Mouse (Mus musculus): ENCODE measurements around the gene 4933424G06Rik. TPM values are rescaled to one million over a fixed set of nuclear protein-coding genes. Genes with fewer than 3 reads are reported as not detected.
A peak's percentile ranks its signal among the peaks of the same experiment; 100 is the strongest.

Gene 4933424G06Rik
- polyA plus RNA-seq, 1 experiment from 2014 or later: not detected

DNA sequence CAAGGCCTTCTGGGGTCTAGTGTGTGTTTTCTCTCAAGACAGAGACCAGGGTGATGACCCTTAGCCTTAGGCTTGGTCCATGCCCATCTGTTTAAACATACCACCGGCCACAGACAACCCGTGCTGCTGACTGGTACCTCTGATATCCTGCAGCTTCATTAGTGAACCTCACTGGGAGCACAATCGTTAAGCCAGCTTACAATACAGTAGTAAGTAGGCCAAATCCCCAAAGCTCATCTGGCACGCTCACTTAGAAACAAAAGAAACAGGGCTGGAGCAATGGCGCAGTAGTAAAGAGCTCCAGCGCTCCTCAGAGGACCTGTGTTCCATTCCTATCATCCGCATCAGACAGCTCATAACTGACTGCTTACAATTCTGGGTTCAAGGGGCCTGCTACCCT lies 29.1 kb upstream of the 4933424G06Rik start:
- Histone ChIP-seq H3K27me3 (replicated peaks; ENCODE audit: control insufficient read depth, insufficient read depth, low read length) (no peaks in the 10 kb centered on the region), H3K9ac (ENCODE audit: low read depth, low read length) (no peak overlapping the region), H3K36me3 (ENCODE audit: control insufficient read depth, insufficient read depth, low read length) (no peaks in the 10 kb centered on the region), H3K4me1 (replicated peaks; ENCODE audit: control insufficient read depth, insufficient read depth, low read length) (no peaks in the 10 kb centered on the region), H3K4me2 (no peak overlapping the region), H3K4me3 (ENCODE audit: low read depth, low read length) (no peak overlapping the region), H3K27ac (ENCODE audit: low read depth, low read length) (no peak overlapping the region), H3K9me3 (ENCODE audit: control insufficient read depth, low read length) (no peaks in the 10 kb centered on the region)
- DNase-seq (ENCODE audit: low spot score) (no peak), ATAC-seq (replicated peaks; ENCODE audit: low FRiP score) (no peak)
- 81% methylated on average over 7 of the region's 7 CpGs for WGBS

DNA sequence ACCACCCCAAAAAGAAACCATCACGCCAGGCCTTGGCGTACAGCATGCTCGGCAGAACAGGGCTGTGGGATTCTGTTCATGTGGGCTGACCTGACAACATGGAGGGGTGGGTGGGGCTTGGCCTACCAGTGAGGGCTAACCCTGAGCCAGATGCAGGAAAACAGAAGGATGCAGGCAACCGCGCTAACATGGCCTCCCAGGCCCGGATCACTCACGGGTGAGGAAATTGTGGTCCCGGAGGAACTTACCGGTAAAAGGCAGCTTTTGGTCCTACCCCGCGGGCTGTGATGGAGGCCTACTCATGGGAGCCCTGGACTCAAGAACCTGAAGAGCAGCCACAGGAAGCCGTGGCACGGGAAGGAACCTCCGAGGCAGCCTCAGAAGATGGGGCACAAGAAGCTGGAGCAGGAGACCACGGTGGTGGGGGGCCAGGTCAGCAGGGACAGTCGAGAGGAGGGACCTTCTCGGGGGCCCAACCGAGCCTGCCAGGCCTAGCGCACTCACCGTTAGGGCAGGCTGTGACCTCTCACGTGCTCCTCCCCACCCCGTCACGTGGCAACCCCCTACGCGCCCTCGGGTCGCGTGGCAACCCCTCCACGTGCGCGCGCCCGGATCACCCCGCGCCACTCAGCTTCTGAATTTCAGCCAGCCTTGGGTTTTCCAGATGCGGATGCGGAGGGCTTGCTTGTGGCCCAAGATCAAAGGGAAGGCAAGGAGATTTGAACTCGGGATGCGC lies 27.2 kb upstream of the 4933424G06Rik start, which contains the start of gene Fam178b:
TSS of gene Fam178b (minus strand) at position 564 of the 736 bp plus-strand sequence.
- Histone ChIP-seq H3K36me3 (ENCODE audit: control insufficient read depth, insufficient read depth, low read length) (no peaks in the 10 kb centered on the region), H3K4me1 (replicated peaks; ENCODE audit: control insufficient read depth, insufficient read depth, low read length) (no peaks in the 10 kb centered on the region), H3K9me3 (ENCODE audit: control insufficient read depth, low read length) (no peaks in the 10 kb centered on the region), H3K27ac (ENCODE audit: low read depth, low read length) (no peak within 1 kb of the TSS), H3K27me3 (replicated peaks; ENCODE audit: control insufficient read depth, insufficient read depth, low read length) (no peaks in the 10 kb centered on the region), H3K4me2 (no peak within 1 kb of the TSS), H3K4me3 (ENCODE audit: low read depth, low read length) (no peak within 1 kb of the TSS), H3K9ac (ENCODE audit: low read depth, low read length) (no peak within 1 kb of the TSS)
- ATAC-seq (replicated peaks; ENCODE audit: low FRiP score) (no peak), DNase-seq (ENCODE audit: low spot score) (no peak)
- WGBS: 90% methylated on average over 39 of the region's 39 CpGs

DNA sequence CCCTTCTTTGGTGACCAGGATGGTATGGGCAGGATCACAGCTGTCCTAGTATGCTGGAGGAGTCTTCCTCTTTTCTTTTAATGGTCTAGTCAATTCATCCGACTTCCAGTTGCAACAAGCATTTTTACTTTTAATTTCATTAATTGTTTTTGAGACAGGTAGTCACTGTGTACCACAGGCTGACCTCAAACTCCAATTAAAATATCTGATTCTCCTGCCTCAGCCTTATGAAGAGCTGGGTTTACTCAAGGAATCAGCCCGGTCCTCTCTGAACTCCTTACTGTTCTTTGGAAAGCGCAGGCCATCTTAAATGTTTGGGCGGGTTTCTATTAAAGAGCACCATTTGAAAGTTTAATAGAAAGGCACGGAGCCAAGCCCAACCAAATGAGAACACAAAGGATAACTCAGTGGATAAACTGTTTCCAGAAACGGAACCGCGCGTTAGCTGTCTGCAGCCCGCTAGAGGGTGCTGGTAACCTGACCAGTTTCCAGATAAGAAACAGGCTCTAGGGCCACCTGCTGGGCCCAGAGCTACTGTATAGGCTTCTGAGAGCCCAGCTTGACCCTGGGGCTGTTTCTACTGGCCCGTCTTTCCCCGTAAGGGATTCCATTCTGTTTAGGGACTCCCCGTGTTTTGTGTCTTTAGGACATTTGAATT lies 26.0 kb upstream of the 4933424G06Rik start:
- Histone ChIP-seq H3K4me2 (no peak overlapping the region), H3K4me3 (ENCODE audit: low read depth, low read length) (no peak overlapping the region), H3K27ac (ENCODE audit: low read depth, low read length) (no peak overlapping the region), H3K4me1 (replicated peaks; ENCODE audit: control insufficient read depth, insufficient read depth, low read length) (no peaks in the 10 kb centered on the region), H3K36me3 (ENCODE audit: control insufficient read depth, insufficient read depth, low read length) (no peaks in the 10 kb centered on the region), H3K9ac (ENCODE audit: low read depth, low read length) (no peak overlapping the region), H3K9me3 (ENCODE audit: control insufficient read depth, low read length) (no peaks in the 10 kb centered on the region), H3K27me3 (replicated peaks; ENCODE audit: control insufficient read depth, insufficient read depth, low read length) (no peaks in the 10 kb centered on the region)
- DNase-seq (ENCODE audit: low spot score) (peak; percentile 62), ATAC-seq (replicated peaks; ENCODE audit: low FRiP score) (peak; percentile 80)
- 12% methylated on average over 13 of the region's 13 CpGs for WGBS

- ATAC-seq (replicated peaks; ENCODE audit: low FRiP score): peak; percentile 24
- peaks cover 7% of the 10 kb centered on the region for H3K4me1 ChIP-seq (replicated peaks; ENCODE audit: control insufficient read depth, insufficient read depth, low read length)
Observed at GRCm38 (mm10) chr1:36690671-36691235, 19.2 kb upstream of the 4933424G06Rik start.

DNA sequence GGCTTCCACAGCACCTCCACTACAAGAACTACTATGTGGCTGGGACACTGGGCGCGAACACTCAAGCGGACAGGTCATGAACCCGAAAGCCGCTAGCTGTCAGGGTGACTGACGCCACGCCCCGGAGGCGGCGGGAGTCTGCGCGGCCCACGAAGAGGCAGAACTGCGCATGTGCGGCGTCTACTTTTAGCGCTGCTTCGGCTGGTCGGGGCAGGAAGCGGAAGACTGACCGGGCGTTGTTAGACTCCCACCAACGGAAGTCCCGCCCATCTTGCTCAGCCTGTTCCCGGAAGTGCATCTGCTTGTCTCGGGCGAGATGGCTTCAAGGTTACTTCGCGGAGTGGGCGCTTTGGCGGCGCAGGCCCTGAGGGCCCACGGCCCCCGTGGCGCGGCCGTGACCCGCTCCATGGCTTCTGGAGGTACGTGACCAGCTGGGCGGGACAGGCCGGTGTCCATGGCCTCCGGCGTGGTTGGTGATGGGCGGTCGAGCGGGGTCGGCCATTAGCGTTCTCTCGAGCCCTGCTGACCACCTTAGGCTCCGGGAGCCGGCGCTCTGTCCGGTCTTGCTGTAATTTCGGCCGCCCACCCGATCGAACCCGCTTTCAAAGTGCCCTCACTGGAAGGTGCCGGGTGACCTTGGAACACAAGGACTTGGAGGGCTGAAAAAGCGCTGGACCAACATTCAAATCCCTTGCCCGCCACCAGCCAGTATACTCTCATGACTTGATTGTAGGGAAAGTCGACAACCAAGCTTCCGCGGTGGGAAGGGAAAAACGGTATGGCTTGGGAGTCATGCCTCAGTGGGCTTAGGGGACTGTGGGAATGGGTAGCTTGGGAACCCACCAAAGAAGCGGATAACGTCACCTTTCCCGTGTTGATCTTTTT lies 18.4 kb upstream of the 4933424G06Rik start, which contains the start of gene Cox5b:
TSS of gene Cox5b (plus strand) at position 179 of the 885 bp plus-strand sequence.
- peak; percentile 95 for ATAC-seq (replicated peaks; ENCODE audit: low FRiP score)
- under 1% methylated on average over 65 of the region's 68 CpGs for WGBS
- peak within 1 kb of the TSS; percentile 93 for H3K4me3 ChIP-seq (ENCODE audit: low read depth, low read length)
- no peaks in the 10 kb centered on the region for H3K27me3 ChIP-seq (replicated peaks; ENCODE audit: control insufficient read depth, insufficient read depth, low read length)
- H3K9me3 ChIP-seq (ENCODE audit: control insufficient read depth, low read length): no peaks in the 10 kb centered on the region
- H3K9ac ChIP-seq (ENCODE audit: low read depth, low read length): peak within 1 kb of the TSS; percentile 90
- H3K27ac ChIP-seq (ENCODE audit: low read depth, low read length): peak within 1 kb of the TSS; percentile 66; the same call in 1 of the 2 replicates
- H3K36me3 ChIP-seq (ENCODE audit: control insufficient read depth, insufficient read depth, low read length): peaks cover 9% of the 10 kb centered on the region
- H3K4me2 ChIP-seq: peak within 1 kb of the TSS; percentile 93
- peaks cover 7% of the 10 kb centered on the region for H3K4me1 ChIP-seq (replicated peaks; ENCODE audit: control insufficient read depth, insufficient read depth, low read length)
- DNase-seq (ENCODE audit: low spot score): peak; percentile 97

More at GRCm38 (mm10) chr1:36690671-36691235, 19.2 kb upstream of the 4933424G06Rik start:
- peak overlapping the region; percentile 93 for H3K4me3 ChIP-seq (ENCODE audit: low read depth, low read length)
- H3K9me3 ChIP-seq (ENCODE audit: control insufficient read depth, low read length): no peaks in the 10 kb centered on the region
- peak overlapping the region; percentile 66 for H3K9ac ChIP-seq (ENCODE audit: low read depth, low read length)
- no peaks in the 10 kb centered on the region for H3K27me3 ChIP-seq (replicated peaks; ENCODE audit: control insufficient read depth, insufficient read depth, low read length)
- H3K4me2 ChIP-seq: peak overlapping the region; percentile 93
- peaks cover 9% of the 10 kb centered on the region for H3K36me3 ChIP-seq (ENCODE audit: control insufficient read depth, insufficient read depth, low read length)
- peak overlapping the region; percentile 35; the same call in 1 of the 2 replicates for H3K27ac ChIP-seq (ENCODE audit: low read depth, low read length)
- no peak for DNase-seq (ENCODE audit: low spot score)
- WGBS: 61% methylated on average over 11 of the region's 11 CpGs

- H3K36me3 ChIP-seq (ENCODE audit: control insufficient read depth, insufficient read depth, low read length): peaks cover 12% of the 10 kb centered on the region
- H3K4me3 ChIP-seq (ENCODE audit: low read depth, low read length): no peak overlapping the region
- 81% methylated on average over 6 of the region's 6 CpGs for WGBS
Observed at GRCm38 (mm10) chr1:36694871-36695270, 15.1 kb upstream of the 4933424G06Rik start.

GRCm38 (mm10) chr1:36696411-36696810 lies 13.5 kb upstream of the 4933424G06Rik start:
- Histone ChIP-seq H3K4me2 (no peak overlapping the region), H3K4me1 (replicated peaks; ENCODE audit: control insufficient read depth, insufficient read depth, low read length) (peaks cover 7% of the 10 kb centered on the region), H3K36me3 (ENCODE audit: control insufficient read depth, insufficient read depth, low read length) (peaks cover 19% of the 10 kb centered on the region), H3K9me3 (ENCODE audit: control insufficient read depth, low read length) (no peaks in the 10 kb centered on the region), H3K4me3 (ENCODE audit: low read depth, low read length) (no peak overlapping the region), H3K9ac (ENCODE audit: low read depth, low read length) (no peak overlapping the region), H3K27ac (ENCODE audit: low read depth, low read length) (no peak overlapping the region), H3K27me3 (replicated peaks; ENCODE audit: control insufficient read depth, insufficient read depth, low read length) (no peaks in the 10 kb centered on the region)
- ATAC-seq (replicated peaks; ENCODE audit: low FRiP score) (no peak), DNase-seq (ENCODE audit: low spot score) (no peak)
- 68% methylated on average over 6 of the region's 6 CpGs for WGBS

More at GRCm38 (mm10) chr1:36694871-36695270, 15.1 kb upstream of the 4933424G06Rik start:
- no peaks in the 10 kb centered on the region for H3K9me3 ChIP-seq (ENCODE audit: control insufficient read depth, low read length)
- no peaks in the 10 kb centered on the region for H3K27me3 ChIP-seq (replicated peaks; ENCODE audit: control insufficient read depth, insufficient read depth, low read length)
- ATAC-seq (replicated peaks; ENCODE audit: low FRiP score): no peak
- peaks cover 7% of the 10 kb centered on the region for H3K4me1 ChIP-seq (replicated peaks; ENCODE audit: control insufficient read depth, insufficient read depth, low read length)
- DNase-seq (ENCODE audit: low spot score): no peak
- no peak overlapping the region for H3K9ac ChIP-seq (ENCODE audit: low read depth, low read length)
- no peak overlapping the region for H3K27ac ChIP-seq (ENCODE audit: low read depth, low read length)
- H3K4me2 ChIP-seq: no peak overlapping the region

GRCm38 (mm10) chr1:36697030-36697429 lies 12.9 kb upstream of the 4933424G06Rik start:
- no peaks in the 10 kb centered on the region for H3K27me3 ChIP-seq (replicated peaks; ENCODE audit: control insufficient read depth, insufficient read depth, low read length)
- no peak overlapping the region for H3K9ac ChIP-seq (ENCODE audit: low read depth, low read length)
- H3K4me3 ChIP-seq (ENCODE audit: low read depth, low read length): no peak overlapping the region
- no peak overlapping the region for H3K27ac ChIP-seq (ENCODE audit: low read depth, low read length)
- ATAC-seq (replicated peaks; ENCODE audit: low FRiP score): no peak
- 79% methylated on average over 5 of the region's 5 CpGs for WGBS
- H3K4me2 ChIP-seq: no peak overlapping the region
- no peak for DNase-seq (ENCODE audit: low spot score)
- no peaks in the 10 kb centered on the region for H3K9me3 ChIP-seq (ENCODE audit: control insufficient read depth, low read length)
- H3K36me3 ChIP-seq (ENCODE audit: control insufficient read depth, insufficient read depth, low read length): peaks cover 25% of the 10 kb centered on the region
- peaks cover 7% of the 10 kb centered on the region for H3K4me1 ChIP-seq (replicated peaks; ENCODE audit: control insufficient read depth, insufficient read depth, low read length)
